ENCODE assay signal across 8 mouse cellular contexts in the genomic region with DNA sequence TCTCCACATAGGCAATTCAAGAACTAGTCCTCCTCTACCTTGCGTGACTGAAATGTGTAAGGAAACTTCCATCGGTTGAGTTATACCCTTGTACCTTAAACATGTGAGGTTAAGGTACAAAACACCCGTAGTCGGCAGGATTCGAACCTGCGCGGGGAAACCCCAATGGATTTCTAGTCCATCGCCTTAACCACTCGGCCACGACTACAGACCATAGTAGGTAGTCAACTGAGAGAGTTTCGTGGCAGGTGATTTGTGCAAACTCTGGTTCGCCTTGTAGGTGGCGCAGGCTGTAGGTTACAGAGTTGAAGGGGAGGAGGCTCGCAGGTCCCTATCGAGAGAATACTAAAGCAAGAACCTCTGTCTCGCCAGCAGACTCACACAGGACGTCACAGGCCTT. TPM values are rescaled to one million over a fixed set of nuclear protein-coding genes. Genes with fewer than 3 reads are reported as not detected.
DNase-seq lines count a peak whose midpoint lies in the region; ATAC-seq and TF ChIP-seq lines count a peak whose summit lies in the region.

No protein-coding gene starts in this region.

- H3K27ac ChIP-seq in ES-E14 (ENCODE audit: insufficient read depth, low read depth, low read length, poor library complexity, severe bottlenecking) = no peak overlapping the region
- no peak overlapping the region for H3K27ac ChIP-seq in embryonic facial prominence, embryonic 14.5 days (replicated peaks; ENCODE audit: low read depth, low read length)
- no peak overlapping the region for H3K27ac ChIP-seq in hindbrain, embryonic 13.5 days
- H3K27ac ChIP-seq in liver, embryonic 16.5 days (ENCODE audit: low read length) = no peak overlapping the region

- no peaks in the 10 kb centered on the region for H3K9me3 ChIP-seq in ES-E14 (ENCODE audit: control insufficient read depth, insufficient read depth, low read depth, low read length)
- no peaks in the 10 kb centered on the region for H3K9me3 ChIP-seq in embryonic facial prominence, embryonic 14.5 days (ENCODE audit: control insufficient read depth, low read length)
- H3K9me3 ChIP-seq in hindbrain, embryonic 13.5 days = no peaks in the 10 kb centered on the region
- H3K9me3 ChIP-seq in liver, embryonic 16.5 days (replicated peaks; ENCODE audit: control insufficient read depth, low read length) = no peaks in the 10 kb centered on the region

- peak overlapping the region; percentile 63 for H3K9ac ChIP-seq in ES-E14 (ENCODE audit: insufficient read depth, low read depth, low read length, poor library complexity, severe bottlenecking)
- 0 out of 2 replicates have a peak overlapping the region, but pooled peaks have one; percentile 11 for H3K9ac ChIP-seq in embryonic facial prominence, embryonic 14.5 days (ENCODE audit: low read depth, low read length)
- no peak overlapping the region for H3K9ac ChIP-seq in hindbrain, embryonic 13.5 days
- H3K9ac ChIP-seq in liver, embryonic 16.5 days (ENCODE audit: low read depth, low read length) = peak overlapping the region; percentile 45

- ATAC-seq in embryonic facial prominence, embryonic 14.5 days (ENCODE audit: low read depth) = no peak; the same call in 1 of the 2 replicates
- ATAC-seq in hindbrain, embryonic 13.5 days (ENCODE audit: low FRiP score) = no peak
- ATAC-seq in liver, embryonic 16.5 days (ENCODE audit: low read depth) = peak; percentile 76

- no peaks in the 10 kb centered on the region for H3K36me3 ChIP-seq in ES-E14 (ENCODE audit: control insufficient read depth, insufficient read depth, low read length, poor library complexity, severe bottlenecking)
- no peaks in the 10 kb centered on the region for H3K36me3 ChIP-seq in embryonic facial prominence, embryonic 14.5 days (ENCODE audit: control insufficient read depth, insufficient read depth, low read length)
- H3K36me3 ChIP-seq in hindbrain, embryonic 13.5 days = no peaks in the 10 kb centered on the region
- no peaks in the 10 kb centered on the region for H3K36me3 ChIP-seq in liver, embryonic 16.5 days (ENCODE audit: control insufficient read depth, insufficient read depth)

- peak overlapping the region; percentile 57 to 71 for H3K4me3 ChIP-seq in ES-E14 (ENCODE audit: insufficient read depth in 1 of 2, low read depth in 1 of 2, low read length in 2 of 2, poor library complexity in 1 of 2, severe bottlenecking in 1 of 2)
- H3K4me3 ChIP-seq in embryonic facial prominence, embryonic 14.5 days (ENCODE audit: low read depth, low read length) = peak overlapping the region; percentile 22
- no peak overlapping the region for H3K4me3 ChIP-seq in hindbrain, embryonic 13.5 days
- H3K4me3 ChIP-seq in liver, embryonic 16.5 days (ENCODE audit: low read depth, low read length) = peak overlapping the region; percentile 44

- H3K4me2 ChIP-seq in embryonic facial prominence, embryonic 14.5 days (ENCODE audit: low read depth, low read length) = peak overlapping the region; percentile 43
- H3K4me2 ChIP-seq in hindbrain, embryonic 13.5 days = peak overlapping the region; percentile 26; the same call in 1 of the 2 replicates
- H3K4me2 ChIP-seq in liver, embryonic 16.5 days (ENCODE audit: low read depth, low read length) = peak overlapping the region; percentile 72

- in situ Hi-C loops in ES-E14 (cut with MboI; ENCODE audit: low sequenced_read_pairs in 2 of 2, unreplicated experiment in 2 of 2) = loop anchor here (10.0 to 25.0 kb wide), 2 partner anchors 88 to 675 kb away; no protein-coding TSS in a partner anchor

- DNase-seq in cerebellum, postnatal 25 days = peak; percentile 22 to 49
- no peak for DNase-seq in cerebellum, adult 18-20 months
- peak; percentile 96 for DNase-seq in ES-E14 (ENCODE audit: low read depth, low spot score)
- DNase-seq in embryonic facial prominence, embryonic 14.5 days (ENCODE audit: low spot score) = peak; percentile 62
- peak; percentile 2 for DNase-seq in skeletal muscle tissue, adult 2 months (ENCODE audit: low read depth, low spot score)
- no peak for DNase-seq in gastrocnemius, adult 8-10 months (ENCODE audit: low spot score in 2 of 2)

- 6% methylated on average over 17 of the region's 17 CpGs for WGBS in embryonic facial prominence, embryonic 14.5 days
- WGBS in hindbrain, embryonic 13.5 days = 2% methylated on average over 17 of the region's 17 CpGs
- under 1% methylated on average over 17 of the region's 17 CpGs for WGBS in liver, embryonic 16.5 days (ENCODE audit: insufficient replicate concordance)

- no peaks in the 10 kb centered on the region for H3K27me3 ChIP-seq in embryonic facial prominence, embryonic 14.5 days (replicated peaks; ENCODE audit: control insufficient read depth, insufficient read depth, low read length)
- H3K27me3 ChIP-seq in hindbrain, embryonic 13.5 days = peaks cover 36% of the 10 kb centered on the region
- H3K27me3 ChIP-seq in liver, embryonic 16.5 days (ENCODE audit: control insufficient read depth, insufficient read depth, low read depth, low read length) = no peaks in the 10 kb centered on the region

- peaks cover 0 to 2% of the 10 kb centered on the region in 2 experiments; a peak in 1 of 4 replicates for H3K4me1 ChIP-seq in ES-E14 (ENCODE audit: control insufficient read depth in 2 of 2, insufficient read depth in 2 of 2, low read length in 2 of 2, poor library complexity in 1 of 2)
- H3K4me1 ChIP-seq in embryonic facial prominence, embryonic 14.5 days (ENCODE audit: control insufficient read depth, insufficient read depth, low read length) = peaks cover 4% of the 10 kb centered on the region; the same call in 1 of the 2 replicates
- H3K4me1 ChIP-seq in hindbrain, embryonic 13.5 days (replicated peaks) = 0 out of 2 replicates have a peak, but pooled peaks cover 2% of the 10 kb centered on the region
- peaks cover 29% of the 10 kb centered on the region for H3K4me1 ChIP-seq in liver, embryonic 16.5 days (ENCODE audit: control insufficient read depth, low read depth, low read length)

TF ChIP-seq in ES-E14, 5 proteins besides CTCF, POLR2A, EP300 and RAD21:
- TF ChIP-seq ZNF384 (IDR thresholded peaks at IDR 0.05; ENCODE audit: low read depth, low read length) = 0 out of 2 replicates have a peak, but pooled peaks have one; percentile 6
- peak; percentile 86 for TF ChIP-seq MAFK (IDR thresholded peaks at IDR 0.05; ENCODE audit: insufficient read depth, low read depth, low read length)
- TF ChIP-seq ZC3H11A (IDR thresholded peaks at IDR 0.05; ENCODE audit: borderline replicate concordance, low read depth, low read length) = no peak
- no peak for TF ChIP-seq HCFC1 (IDR thresholded peaks at IDR 0.05; ENCODE audit: borderline replicate concordance, insufficient read depth, low read length)
- no peak; the same call in 1 of the 2 replicates for TF ChIP-seq CHD2 (IDR thresholded peaks at IDR 0.05; ENCODE audit: low read depth, low read length)

RNA-seq across cellular contexts. Expression of gene Zfp184, which starts 7.9 kb away (rescaled TPM):
- total RNA-seq in ES-E14 (2012; rRNA removed) = 5.4 and 6.2 TPM in 2 replicates
- polyA plus RNA-seq in embryonic facial prominence, embryonic 14.5 days (2014; fragmentation: Nextera tagmentation; extraction: Ambion mirVana) = 7.6 and 8.9 TPM in 2 replicates
- 16.8 and 19.9 TPM in 2 replicates for polyA plus RNA-seq in hindbrain, embryonic 13.5 days (2015; fragmentation: Nextera tagmentation; extraction: Ambion mirVana)
- polyA plus RNA-seq in liver, embryonic 16.5 days (2015; fragmentation: Nextera tagmentation; extraction: Ambion mirVana) = 0.55 and 0.56 TPM in 2 replicates
- total RNA-seq in gastrocnemius, adult 8-10 months (2022) = 1 to 10 TPM in 1 of 4 experiments, under 1 TPM in 3; 0.48 to 1.4 (median 0.80) TPM

RNA-seq across cellular contexts. Expression of gene Pom121l2, which starts 44.0 kb away (rescaled TPM):
- 0.26 and 0.31 TPM in 2 replicates for total RNA-seq in ES-E14 (2012; rRNA removed)
- 0.11 and 0.13 TPM in 2 replicates for polyA plus RNA-seq in embryonic facial prominence, embryonic 14.5 days (2014; fragmentation: Nextera tagmentation; extraction: Ambion mirVana)
- polyA plus RNA-seq in hindbrain, embryonic 13.5 days (2015; fragmentation: Nextera tagmentation; extraction: Ambion mirVana) = not detected in 2 replicates
- polyA plus RNA-seq in liver, embryonic 16.5 days (2015; fragmentation: Nextera tagmentation; extraction: Ambion mirVana) = not detected in 2 replicates
- total RNA-seq in gastrocnemius, adult 8-10 months (2022) = not detected

Comparison
In these comparisons a context has a peak if more than half of its experiments do, and no peak if none do; other contexts are left out.
1. DNase-seq: peak in cerebellum, postnatal 25 days (2 of 2), ES-E14 (single experiment), embryonic facial prominence, embryonic 14.5 days (single experiment) and skeletal muscle tissue, adult 2 months (single experiment); none in cerebellum, adult 18-20 months (0 of 2) and gastrocnemius, adult 8-10 months (0 of 2).
2. Peak in every context shown above with its lines, with median percentiles within 50 percentile points of each other: H3K4me2 ChIP-seq.